Mouse (Mus musculus) liver, embryonic 16.5 days (tissue): ENCODE measurements around the gene Adcy3. TPM values are rescaled to one million over a fixed set of nuclear protein-coding genes. Genes with fewer than 3 reads are reported as not detected.

ENCODE experiments used
- ATAC-seq: fragments of 200-750 bp; cut with Nextera tagmentation; 2 replicates; pipeline ENCODE4 v1.8.0; 2017; ENCODE audit warnings: low read depth, mild to moderate bottlenecking, moderate number of reproducible peaks, moderate library complexity
- H3K27ac ChIP-seq: fragments of 300-500 bp; sonication (generic); 2 replicates; pipeline ENCODE4 v1.5.1; 2014; ENCODE audit warnings: mild to moderate bottlenecking, low read length
- H3K27me3 ChIP-seq: fragments of 300-500 bp; sonication (generic); 2 replicates; pipeline ENCODE4 v1.6.1; 2014; ENCODE audit warnings: low read depth, low read length, mixed read lengths; ENCODE audit not compliant: control insufficient read depth, insufficient read depth
- H3K36me3 ChIP-seq: fragments of 300-500 bp; sonication (generic); 2 replicates; pipeline ENCODE4 v1.6.1; 2014; ENCODE audit warnings: mild to moderate bottlenecking; ENCODE audit not compliant: control insufficient read depth, insufficient read depth
- H3K4me1 ChIP-seq: fragments of 300-500 bp; sonication (generic); 2 replicates; pipeline ENCODE4 v1.6.1; 2014; ENCODE audit warnings: low read depth, low read length, mixed read lengths; ENCODE audit not compliant: control insufficient read depth
- H3K4me2 ChIP-seq: fragments of 300-500 bp; sonication (generic); 2 replicates; pipeline ENCODE4 v1.6.1; 2014; ENCODE audit warnings: low read depth, low read length, mixed read lengths
- H3K4me3 ChIP-seq: fragments of 300-500 bp; sonication (generic); 2 replicates; pipeline ENCODE4 v1.5.1; 2014; ENCODE audit warnings: low read depth, mild to moderate bottlenecking, low read length
- H3K9ac ChIP-seq: fragments of 300-500 bp; sonication (generic); 2 replicates; pipeline ENCODE4 v1.6.1; 2014; ENCODE audit warnings: low read depth, low read length
- H3K9me3 ChIP-seq: fragments of 300-500 bp; sonication (generic); replicated peaks from 2 replicates; pipeline ENCODE4 v1.6.1; 2016; ENCODE audit warnings: low read length; ENCODE audit not compliant: control insufficient read depth
- WGBS: fragments of 180-500 bp; shearing (Covaris S2); extraction: QIAGEN DNeasy Blood & Tissue Kit; methylation state at CpG from one replicate; pipeline ENCODE4 v1.1.7; 2014; ENCODE audit not compliant: insufficient replicate concordance; 5-methylcytosine and 5-hydroxymethylcytosine counted together
- polyA plus RNA-seq: library from polyadenylated mRNA; unstranded; fragments of >200 nt; fragmentation: Nextera tagmentation; extraction: Ambion mirVana; gene quantifications from 2 replicates; pipeline ENCODE4 v1.2.1, GENCODE M21; 2015

Gene Adcy3
- 1.0 and 1.1 TPM in 2 replicates for polyA plus RNA-seq

- peak; percentile 41; the same call in 1 of the 2 replicates for ATAC-seq
- Histone ChIP-seq H3K4me3 (peak within 1 kb of the TSS; percentile 52), H3K4me1 (no peaks in the 10 kb centered on the region; the same call in 1 of the 2 replicates), H3K27ac (no peak within 1 kb of the TSS), H3K9ac (peak within 1 kb of the TSS; percentile 12; the same call in 1 of the 2 replicates), H3K4me2 (peak within 1 kb of the TSS; percentile 66), H3K36me3 (no peaks in the 10 kb centered on the region), H3K27me3 (peaks cover 16% of the 10 kb centered on the region), H3K9me3 (no peaks in the 10 kb centered on the region)
- WGBS: 2% methylated on average over 69 of the region's 83 CpGs
Measured at GRCm38 (mm10) chr12:4132941-4133846, at the start of gene Adcy3. Gene Adcy3, plus strand, starts transcription at chr12:4133103.

GRCm38 (mm10) chr12:4083441-4083840 is 49.5 kb upstream of the Adcy3 start:
- Histone ChIP-seq H3K9me3 (no peaks in the 10 kb centered on the region), H3K4me1 (peaks cover 6% of the 10 kb centered on the region), H3K36me3 (no peaks in the 10 kb centered on the region), H3K4me2 (peak overlapping the region; percentile 96; the same call in 1 of the 2 replicates), H3K27me3 (no peaks in the 10 kb centered on the region; the same call in 1 of the 2 replicates), H3K27ac (no peak overlapping the region), H3K9ac (no peak overlapping the region), H3K4me3 (no peak overlapping the region)
- WGBS: 68% methylated on average over 8 of the region's 8 CpGs
- ATAC-seq: no peak

- Histone ChIP-seq H3K4me1 (no peaks in the 10 kb centered on the region), H3K36me3 (no peaks in the 10 kb centered on the region), H3K27ac (no peak overlapping the region), H3K9me3 (no peaks in the 10 kb centered on the region), H3K4me3 (no peak overlapping the region), H3K4me2 (no peak overlapping the region), H3K9ac (no peak overlapping the region), H3K27me3 (no peaks in the 10 kb centered on the region)
- 73% methylated on average over 4 of the region's 4 CpGs for WGBS
- ATAC-seq: no peak
Measured at GRCm38 (mm10) chr12:4107383-4107782, 25.5 kb upstream of the Adcy3 start.

- H3K9me3 ChIP-seq: no peaks in the 10 kb centered on the region
- no peaks in the 10 kb centered on the region for H3K4me1 ChIP-seq
- H3K27ac ChIP-seq: no peak overlapping the region
- no peak for ATAC-seq
- WGBS: 70% methylated on average over 9 of the region's 9 CpGs
- H3K4me2 ChIP-seq: no peak overlapping the region
- no peaks in the 10 kb centered on the region for H3K36me3 ChIP-seq
- no peak overlapping the region for H3K4me3 ChIP-seq
- no peaks in the 10 kb centered on the region for H3K27me3 ChIP-seq
- no peak overlapping the region for H3K9ac ChIP-seq
Measured at GRCm38 (mm10) chr12:4116132-4116531, 16.8 kb upstream of the Adcy3 start.

- ATAC-seq: no peak
- Histone ChIP-seq H3K4me2 (no peak overlapping the region), H3K4me1 (no peaks in the 10 kb centered on the region), H3K36me3 (no peaks in the 10 kb centered on the region), H3K27ac (no peak overlapping the region), H3K4me3 (no peak overlapping the region), H3K9ac (no peak overlapping the region), H3K9me3 (no peaks in the 10 kb centered on the region), H3K27me3 (no peaks in the 10 kb centered on the region)
- WGBS: 59% methylated on average over 3 of the region's 3 CpGs
Measured at GRCm38 (mm10) chr12:4117136-4117535, 15.8 kb upstream of the Adcy3 start.

DNA sequence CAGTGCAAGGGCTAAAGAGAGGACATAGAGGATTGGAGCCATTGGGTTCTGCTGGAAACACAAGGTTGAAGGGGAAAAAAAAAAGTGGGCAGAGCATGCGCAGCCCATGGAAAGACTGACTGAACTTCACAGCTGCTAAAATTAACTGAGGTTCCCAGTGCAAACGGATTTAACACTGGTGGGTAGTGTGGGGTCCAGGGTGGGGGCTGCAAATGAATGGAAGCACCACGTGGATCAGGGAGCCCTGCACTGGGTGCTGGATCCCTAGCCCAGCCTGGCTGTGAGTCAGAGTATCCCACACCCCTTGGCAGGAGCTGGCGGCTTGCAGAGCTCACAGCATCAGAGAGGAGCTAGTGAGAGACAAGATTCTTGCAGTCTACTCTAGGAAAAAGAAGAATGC is 15.3 kb upstream of the Adcy3 start:
- H3K36me3 ChIP-seq: no peaks in the 10 kb centered on the region
- H3K9ac ChIP-seq: no peak overlapping the region
- H3K4me1 ChIP-seq: no peaks in the 10 kb centered on the region
- no peaks in the 10 kb centered on the region for H3K27me3 ChIP-seq
- 57% methylated on average over 4 of the region's 4 CpGs for WGBS
- H3K27ac ChIP-seq: no peak overlapping the region
- ATAC-seq: no peak
- no peaks in the 10 kb centered on the region for H3K9me3 ChIP-seq
- H3K4me2 ChIP-seq: no peak overlapping the region
- H3K4me3 ChIP-seq: no peak overlapping the region

- no peak for ATAC-seq
- Histone ChIP-seq H3K27ac (no peak overlapping the region), H3K4me3 (no peak overlapping the region), H3K4me2 (no peak overlapping the region), H3K27me3 (no peaks in the 10 kb centered on the region), H3K9me3 (no peaks in the 10 kb centered on the region), H3K9ac (no peak overlapping the region), H3K36me3 (no peaks in the 10 kb centered on the region), H3K4me1 (no peaks in the 10 kb centered on the region)
- 70% methylated on average over 7 of the region's 7 CpGs for WGBS
Measured at GRCm38 (mm10) chr12:4127346-4127745, 5.6 kb upstream of the Adcy3 start.

GRCm38 (mm10) chr12:4133847-4134212 is 927 bp downstream of the Adcy3 start:
- H3K4me2 ChIP-seq: peak overlapping the region; percentile 66
- H3K9ac ChIP-seq: no peak overlapping the region
- peak overlapping the region; percentile 52; the same call in 1 of the 2 replicates for H3K4me3 ChIP-seq
- peaks cover 16% of the 10 kb centered on the region for H3K27me3 ChIP-seq
- H3K27ac ChIP-seq: no peak overlapping the region
- H3K4me1 ChIP-seq: no peaks in the 10 kb centered on the region; the same call in 1 of the 2 replicates
- H3K36me3 ChIP-seq: no peaks in the 10 kb centered on the region
- 30% methylated on average over 11 of the region's 11 CpGs for WGBS
- ATAC-seq: no peak
- no peaks in the 10 kb centered on the region for H3K9me3 ChIP-seq

DNA sequence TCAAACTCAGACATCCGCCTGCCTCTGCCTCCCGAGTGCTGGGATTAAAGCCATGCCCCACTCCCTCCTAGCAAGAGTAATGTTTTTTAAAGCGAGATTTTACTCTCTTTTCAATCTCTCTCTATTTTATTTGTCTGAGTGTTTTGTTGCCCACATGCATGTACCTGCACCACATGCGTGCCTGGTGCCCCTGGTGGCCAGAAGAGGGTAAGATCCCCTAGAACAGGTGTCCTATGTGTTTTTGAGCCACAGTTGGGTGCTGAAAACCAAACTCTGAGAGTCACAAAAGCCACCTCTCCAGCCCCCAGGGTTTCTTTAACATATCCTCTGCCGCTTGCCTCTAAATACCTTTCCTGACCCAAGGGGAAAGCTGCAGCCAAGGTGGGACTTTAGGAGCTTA is 10.3 kb downstream of the Adcy3 start:
- Histone ChIP-seq H3K9me3 (no peaks in the 10 kb centered on the region), H3K4me3 (no peak overlapping the region)

More for the DNA sequence above, 10.3 kb downstream of the Adcy3 start:
- Histone ChIP-seq H3K36me3 (no peaks in the 10 kb centered on the region), H3K4me2 (no peak overlapping the region), H3K27ac (no peak overlapping the region), H3K4me1 (no peaks in the 10 kb centered on the region), H3K27me3 (no peaks in the 10 kb centered on the region), H3K9ac (no peak overlapping the region)
- 66% methylated on average over 5 of the region's 5 CpGs for WGBS
- ATAC-seq: no peak
